Mouse (Mus musculus) limb, embryonic 13.5 days (tissue): ENCODE measurements around the gene Tpgs1. TPM values are rescaled to one million over a fixed set of nuclear protein-coding genes. Genes with fewer than 3 reads are reported as not detected.

ENCODE experiments used
- ATAC-seq: fragments of 200-750 bp; cut with Nextera tagmentation; 2 replicates; pipeline ENCODE4 v1.8.0; 2017; ENCODE audit warnings: low read depth, moderate number of reproducible peaks, moderate TSS enrichment; ENCODE audit not compliant: low FRiP score
- H3K27ac ChIP-seq: fragments of 300-500 bp; sonication (generic); 2 replicates; pipeline ENCODE4 v1.5.1; 2015; ENCODE audit warnings: inconsistent platforms, mild to moderate bottlenecking, moderate library complexity
- H3K27me3 ChIP-seq: fragments of 300-500 bp; sonication (generic); 2 replicates; pipeline ENCODE4 v1.6.1; 2015; ENCODE audit warnings: mild to moderate bottlenecking, inconsistent platforms
- H3K36me3 ChIP-seq: fragments of 300-500 bp; sonication (generic); 2 replicates; pipeline ENCODE4 v1.6.1; 2015; ENCODE audit warnings: inconsistent platforms, mild to moderate bottlenecking, moderate library complexity
- H3K4me1 ChIP-seq: fragments of 300-500 bp; sonication (generic); 2 replicates; pipeline ENCODE4 v1.6.1; 2015; ENCODE audit warnings: inconsistent platforms
- H3K4me2 ChIP-seq: fragments of 300-500 bp; sonication (generic); replicated peaks from 2 replicates; pipeline ENCODE4 v1.6.1; 2015; ENCODE audit warnings: inconsistent platforms, mild to moderate bottlenecking, moderate library complexity
- H3K4me3 ChIP-seq: fragments of 300-500 bp; sonication (generic); 2 replicates; pipeline ENCODE4 v1.5.1; 2015; ENCODE audit warnings: moderate library complexity, mild to moderate bottlenecking, inconsistent platforms
- H3K9ac ChIP-seq: fragments of 300-500 bp; sonication (generic); 2 replicates; pipeline ENCODE4 v1.6.1; 2015; ENCODE audit warnings: mild to moderate bottlenecking, inconsistent platforms
- H3K9me3 ChIP-seq: fragments of 300-500 bp; sonication (generic); 2 replicates; pipeline ENCODE4 v1.6.1; 2016; ENCODE audit warnings: inconsistent platforms
- WGBS: fragments of 180-500 bp; shearing (Covaris S2); methylation state at CpG from one replicate; pipeline ENCODE4 v1.1.7; 2015; 5-methylcytosine and 5-hydroxymethylcytosine counted together
- polyA plus RNA-seq: library from polyadenylated mRNA; unstranded; fragments of >200 nt; fragmentation: Nextera tagmentation; extraction: Ambion mirVana; gene quantifications from 2 replicates; pipeline ENCODE4 v1.2.1, GENCODE M21; 2015

Gene Tpgs1
- polyA plus RNA-seq, 1 experiment from 2014 or later, result 62.0 TPM

DNA sequence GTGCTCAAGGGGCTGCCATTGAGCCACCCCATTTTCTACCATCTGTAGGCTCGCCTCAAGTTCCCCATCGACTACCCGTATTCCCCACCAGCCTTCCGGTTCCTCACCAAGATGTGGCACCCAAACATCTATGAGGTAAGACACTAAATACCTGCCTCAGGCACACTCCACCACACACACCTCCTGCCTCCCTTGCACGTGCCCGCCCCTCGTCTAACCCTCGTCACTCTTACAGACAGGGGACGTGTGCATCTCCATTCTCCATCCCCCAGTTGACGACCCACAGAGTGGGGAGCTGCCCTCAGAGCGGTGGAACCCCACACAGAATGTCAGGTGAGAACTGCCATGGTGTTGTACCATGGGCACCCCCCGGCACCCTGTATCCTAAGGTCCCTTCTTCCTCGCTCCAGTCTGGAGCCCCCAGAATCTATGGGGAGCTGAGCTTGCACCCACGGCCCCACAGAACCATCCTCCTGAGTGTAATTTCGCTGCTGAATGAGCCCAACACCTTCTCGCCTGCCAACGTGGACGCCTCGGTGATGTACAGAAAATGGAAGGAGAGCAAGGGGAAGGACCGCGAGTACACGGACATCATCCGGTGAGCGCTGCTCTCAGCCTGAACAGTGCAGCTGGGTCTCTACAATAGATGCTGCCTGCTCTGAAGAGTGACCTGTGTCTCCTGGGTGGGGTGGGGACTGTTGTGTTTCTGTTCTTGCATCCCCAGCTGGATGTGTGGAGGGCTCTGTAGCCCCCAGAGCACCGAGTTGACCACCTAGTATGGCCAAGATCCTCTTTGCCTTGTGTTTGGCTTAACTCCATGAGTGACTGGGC lies 15.8 kb downstream of the Tpgs1 start:
- H3K4me2 ChIP-seq, result no peak overlapping the region
- ATAC-seq, result no peak
- H3K9me3 ChIP-seq, result no peaks in the 10 kb centered on the region
- no peak overlapping the region for H3K9ac ChIP-seq
- H3K4me3 ChIP-seq, result no peak overlapping the region
- H3K36me3 ChIP-seq, result peaks cover 53% of the 10 kb centered on the region
- 94% methylated on average over 25 of the region's 25 CpGs for WGBS
- peaks cover 23% of the 10 kb centered on the region for H3K4me1 ChIP-seq
- no peak overlapping the region for H3K27ac ChIP-seq
- no peaks in the 10 kb centered on the region for H3K27me3 ChIP-seq

DNA sequence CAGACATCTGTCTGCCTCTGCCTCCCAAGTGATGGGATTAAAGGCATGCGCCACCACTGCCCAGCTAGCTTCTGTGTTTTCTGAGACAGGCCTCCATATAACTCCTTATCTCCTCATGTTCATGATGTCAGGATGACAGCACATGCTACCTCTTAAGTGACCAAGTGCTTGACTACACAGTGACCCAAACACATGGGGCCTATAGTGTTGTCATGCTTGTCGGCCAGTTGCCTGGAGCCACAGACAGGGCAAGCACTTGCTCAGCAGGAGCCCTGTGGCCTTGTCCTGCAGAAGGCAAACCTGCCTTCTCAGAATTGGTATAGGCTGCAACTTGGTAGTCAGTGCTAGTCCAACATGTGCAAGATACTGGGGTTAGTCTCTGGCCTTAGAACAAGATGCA lies 17.1 kb downstream of the Tpgs1 start:
- Histone ChIP-seq H3K36me3 (peaks cover 53% of the 10 kb centered on the region), H3K4me2 (no peak overlapping the region), H3K4me1 (peaks cover 18% of the 10 kb centered on the region), H3K9ac (no peak overlapping the region), H3K4me3 (no peak overlapping the region), H3K27ac (no peak overlapping the region), H3K9me3 (no peaks in the 10 kb centered on the region), H3K27me3 (no peaks in the 10 kb centered on the region)
- 91% methylated on average over 2 of the region's 2 CpGs for WGBS
- no peak for ATAC-seq

GRCm38 (mm10) chr10:79686691-79687090 lies 17.5 kb downstream of the Tpgs1 start:
- Histone ChIP-seq H3K4me3 (no peak overlapping the region), H3K27me3 (no peaks in the 10 kb centered on the region), H3K4me2 (no peak overlapping the region), H3K9me3 (no peaks in the 10 kb centered on the region), H3K27ac (no peak overlapping the region), H3K9ac (no peak overlapping the region), H3K36me3 (peaks cover 53% of the 10 kb centered on the region), H3K4me1 (peaks cover 16% of the 10 kb centered on the region)
- 94% methylated on average over 1 of the region's 1 CpGs for WGBS
- ATAC-seq, result no peak

DNA sequence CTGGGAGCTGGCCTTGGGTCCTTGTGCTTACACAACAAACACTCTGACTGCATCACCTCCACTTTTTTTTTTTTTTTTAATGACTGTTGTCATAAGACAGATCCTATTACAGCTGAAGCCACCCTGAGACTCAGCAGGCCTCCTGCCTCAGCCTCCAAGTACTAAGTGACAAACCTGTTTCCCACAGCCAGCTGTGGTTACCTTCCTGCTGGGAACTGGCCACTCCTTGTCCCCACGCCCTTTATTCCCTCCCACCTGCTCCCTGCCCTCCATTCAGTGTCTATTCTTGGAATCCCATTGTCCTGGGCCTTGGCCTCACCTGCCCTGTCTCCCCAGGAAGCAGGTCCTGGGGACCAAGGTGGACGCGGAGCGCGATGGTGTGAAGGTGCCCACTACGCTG lies 18.3 kb downstream of the Tpgs1 start:
- 95% methylated on average over 6 of the region's 6 CpGs for WGBS
- Histone ChIP-seq H3K36me3 (peaks cover 53% of the 10 kb centered on the region), H3K9ac (no peak overlapping the region), H3K4me3 (no peak overlapping the region), H3K27ac (no peak overlapping the region), H3K9me3 (no peaks in the 10 kb centered on the region), H3K27me3 (no peaks in the 10 kb centered on the region), H3K4me1 (peaks cover 16% of the 10 kb centered on the region), H3K4me2 (no peak overlapping the region)
- ATAC-seq, result no peak

DNA sequence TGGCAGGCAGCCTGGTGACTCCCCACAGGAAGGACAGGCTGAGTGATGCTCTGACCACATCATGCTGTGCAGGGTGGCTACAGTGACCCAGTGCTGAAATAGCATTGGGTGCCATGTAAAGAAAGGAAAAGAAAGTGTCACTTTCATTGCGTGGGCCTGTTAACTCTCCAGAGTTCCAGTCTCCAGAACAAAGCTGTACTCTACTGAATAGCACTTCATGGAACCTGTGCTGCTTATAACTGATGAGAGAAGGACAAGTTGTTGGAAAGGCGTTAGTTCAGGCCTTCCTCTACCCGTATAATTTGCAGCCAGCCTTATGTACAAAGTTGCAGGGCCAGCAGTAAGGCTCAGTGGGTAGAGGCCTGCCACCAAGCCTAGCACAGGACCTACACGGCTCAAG lies 19.6 kb downstream of the Tpgs1 start, which contains the start of gene Gzmm:
TSS of gene Gzmm (plus strand) at position 301 of the 400 bp plus-strand sequence.
- no peaks in the 10 kb centered on the region for H3K9me3 ChIP-seq
- no peak within 1 kb of the TSS for H3K27ac ChIP-seq
- no peak within 1 kb of the TSS for H3K9ac ChIP-seq
- WGBS, result 73% methylated on average over 4 of the region's 4 CpGs
- no peak for ATAC-seq
- H3K4me2 ChIP-seq, result no peak within 1 kb of the TSS
- no peak within 1 kb of the TSS for H3K4me3 ChIP-seq
- H3K4me1 ChIP-seq, result peaks cover 6% of the 10 kb centered on the region
- no peaks in the 10 kb centered on the region for H3K27me3 ChIP-seq
- H3K36me3 ChIP-seq, result peaks cover 53% of the 10 kb centered on the region

DNA sequence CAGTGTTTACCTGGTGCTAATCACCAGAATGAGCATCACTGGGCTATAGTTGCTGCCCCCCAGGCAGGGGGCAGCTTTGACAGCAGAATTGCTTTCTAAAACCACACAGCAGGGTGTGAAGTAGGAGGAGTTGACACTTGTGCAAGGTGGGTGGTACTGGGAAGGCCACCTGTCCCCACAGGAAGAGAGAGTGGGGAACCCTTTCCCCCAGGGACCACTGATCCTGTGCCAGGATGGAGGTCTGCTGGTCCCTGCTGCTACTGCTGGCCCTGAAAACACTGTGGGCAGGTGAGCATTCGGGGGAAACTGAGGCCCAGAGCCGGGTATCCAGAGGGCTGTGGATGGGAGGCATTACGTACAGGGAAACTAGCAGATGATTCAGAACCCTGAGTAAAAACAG lies 20.0 kb downstream of the Tpgs1 start:
- peaks cover 2% of the 10 kb centered on the region; the same call in 1 of the 2 replicates for H3K4me1 ChIP-seq
- no peak overlapping the region for H3K4me3 ChIP-seq
- H3K9me3 ChIP-seq, result no peaks in the 10 kb centered on the region
- peaks cover 53% of the 10 kb centered on the region for H3K36me3 ChIP-seq
- H3K9ac ChIP-seq, result no peak overlapping the region
- no peak for ATAC-seq
- no peak overlapping the region for H3K4me2 ChIP-seq
- H3K27ac ChIP-seq, result no peak overlapping the region
- H3K27me3 ChIP-seq, result no peaks in the 10 kb centered on the region
- WGBS, result 90% methylated on average over 3 of the region's 3 CpGs

DNA sequence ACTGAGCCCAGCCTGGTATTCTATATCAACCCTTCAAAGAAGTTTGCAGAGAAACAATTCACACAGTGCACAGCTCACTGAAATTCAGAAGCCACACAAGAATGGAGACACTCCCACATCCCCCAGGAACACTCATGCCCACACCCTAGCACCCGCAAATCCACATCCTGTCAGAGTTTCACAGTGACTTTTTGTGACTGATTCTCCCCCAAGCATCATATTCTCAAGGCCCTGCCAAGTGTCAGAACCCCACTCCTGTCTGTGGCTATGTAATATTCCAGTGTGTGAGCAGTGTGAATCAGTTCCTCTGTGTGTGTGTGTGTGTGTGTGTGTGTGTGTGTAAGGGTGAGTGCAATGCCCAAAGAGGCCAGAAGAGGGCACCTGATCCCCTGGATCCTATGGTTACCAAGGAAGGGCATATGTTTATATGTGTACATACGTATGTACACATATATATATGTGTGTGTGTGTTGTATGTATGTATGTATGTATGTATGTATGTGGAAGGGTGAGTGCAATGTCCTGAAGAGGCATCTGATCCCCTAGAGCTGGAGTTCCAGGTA lies 22.9 kb downstream of the Tpgs1 start:
- H3K4me2 ChIP-seq, result no peak overlapping the region
- H3K4me1 ChIP-seq, result peaks cover 29% of the 10 kb centered on the region
- no peaks in the 10 kb centered on the region for H3K9me3 ChIP-seq
- H3K4me3 ChIP-seq, result no peak overlapping the region
- peaks cover 25% of the 10 kb centered on the region for H3K36me3 ChIP-seq
- 96% methylated on average over 2 of the region's 2 CpGs for WGBS
- no peak overlapping the region for H3K27ac ChIP-seq
- no peak overlapping the region for H3K9ac ChIP-seq
- no peaks in the 10 kb centered on the region for H3K27me3 ChIP-seq
- no peak for ATAC-seq

GRCm38 (mm10) chr10:79693580-79694378 lies 24.6 kb downstream of the Tpgs1 start:
- peak overlapping the region; percentile 81 for H3K27ac ChIP-seq
- no peaks in the 10 kb centered on the region for H3K9me3 ChIP-seq
- peaks cover 7% of the 10 kb centered on the region for H3K36me3 ChIP-seq
- H3K9ac ChIP-seq, result peak overlapping the region; percentile 48
- WGBS, result 75% methylated on average over 12 of the region's 12 CpGs
- H3K4me1 ChIP-seq, result peaks cover 38% of the 10 kb centered on the region
- ATAC-seq, result no peak
- H3K4me3 ChIP-seq, result no peak overlapping the region
- H3K4me2 ChIP-seq, result no peak overlapping the region
- no peaks in the 10 kb centered on the region for H3K27me3 ChIP-seq

GRCm38 (mm10) chr10:79694379-79694655 lies 25.1 kb downstream of the Tpgs1 start:
- WGBS, result 68% methylated on average over 6 of the region's 6 CpGs
- no peak overlapping the region for H3K4me3 ChIP-seq
- no peaks in the 10 kb centered on the region for H3K9me3 ChIP-seq
- H3K4me2 ChIP-seq, result no peak overlapping the region
- ATAC-seq, result no peak
- peak overlapping the region; percentile 81 for H3K27ac ChIP-seq
- H3K27me3 ChIP-seq, result no peaks in the 10 kb centered on the region
- peak overlapping the region; percentile 48 for H3K9ac ChIP-seq
- H3K36me3 ChIP-seq, result peaks cover 2% of the 10 kb centered on the region
- peaks cover 38% of the 10 kb centered on the region for H3K4me1 ChIP-seq

- peak overlapping the region; percentile 81 for H3K27ac ChIP-seq
- no peaks in the 10 kb centered on the region for H3K9me3 ChIP-seq
- ATAC-seq, result 0 out of 2 replicates have a peak, but pooled peaks have one; percentile 20
- H3K9ac ChIP-seq, result peak overlapping the region; percentile 52; the same call in 1 of the 2 replicates
- no peaks in the 10 kb centered on the region for H3K36me3 ChIP-seq
- peak overlapping the region; percentile 39 for H3K4me2 ChIP-seq
- no peaks in the 10 kb centered on the region for H3K27me3 ChIP-seq
- no peak overlapping the region for H3K4me3 ChIP-seq
- peaks cover 38% of the 10 kb centered on the region for H3K4me1 ChIP-seq
- WGBS, result 57% methylated on average over 13 of the region's 13 CpGs
Observed at GRCm38 (mm10) chr10:79695231-79696128, 26.3 kb downstream of the Tpgs1 start.

- ATAC-seq, result peak; percentile 66
- Histone ChIP-seq H3K27me3 (no peaks in the 10 kb centered on the region), H3K36me3 (no peaks in the 10 kb centered on the region), H3K27ac (peak overlapping the region; percentile 81), H3K9ac (peak overlapping the region; percentile 52), H3K4me1 (peaks cover 44% of the 10 kb centered on the region), H3K4me3 (0 out of 2 replicates have a peak overlapping the region, but pooled peaks have one; percentile 8), H3K9me3 (no peaks in the 10 kb centered on the region), H3K4me2 (peak overlapping the region; percentile 39)
- WGBS, result 35% methylated on average over 9 of the region's 9 CpGs
Observed at GRCm38 (mm10) chr10:79696129-79696651, 27.0 kb downstream of the Tpgs1 start.
